Mouse (Mus musculus) spleen, adult 2 months (tissue): ENCODE measurements at regions not wholly inside any gene's neighbourhood (a gene's known extent, or its start where the extent isn't known, plus 50 kb on each side); places are given as distances from the start of the nearest gene placed in this dataset.
A peak's percentile ranks its signal among the peaks of the same experiment; 100 is the strongest.

Experiments
- DNase-seq, 2 experiments: peaks; one replicate each; pipeline versions ENCODE4 v3.0.0 to v3.0.0-alpha.2; 2012 to 2021; ENCODE audit warnings: low spot score in 2 of 2, low read depth in 1 of 2
- H3K27ac ChIP-seq: fragments of 200-500 bp; 2 replicates; pipeline ENCODE4 v1.5.1; 2012; ENCODE audit warnings: low read length, inconsistent platforms; ENCODE audit not compliant: insufficient read depth
- H3K27me3 ChIP-seq: fragments of 200-500 bp; 2 replicates; pipeline ENCODE4 v1.6.1; 2012; ENCODE audit warnings: mild to moderate bottlenecking, moderate library complexity, low read length, inconsistent platforms; ENCODE audit not compliant: control insufficient read depth, insufficient read depth
- H3K36me3 ChIP-seq: fragments of 200-500 bp; 2 replicates; pipeline ENCODE4 v1.6.1; 2012; ENCODE audit warnings: mild to moderate bottlenecking, low read length, inconsistent platforms; ENCODE audit not compliant: control insufficient read depth, insufficient read depth
- H3K4me1 ChIP-seq: fragments of 200-500 bp; 2 replicates; pipeline ENCODE4 v1.6.1; 2011; ENCODE audit warnings: inconsistent platforms; ENCODE audit not compliant: control insufficient read depth, insufficient read depth, insufficient read length
- H3K4me3 ChIP-seq: fragments of 200-500 bp; 2 replicates; pipeline ENCODE4 v1.5.1; 2011; ENCODE audit warnings: mild to moderate bottlenecking, inconsistent platforms; ENCODE audit not compliant: insufficient read depth, insufficient read length; ENCODE audit errors: extremely low read depth
- CTCF ChIP-seq: fragments of 200-500 bp; IDR thresholded peaks from 2 replicates; pipeline ENCODE4 v1.5.1; 2011; ENCODE audit warnings: mild to moderate bottlenecking, inconsistent platforms; ENCODE audit not compliant: insufficient read depth, insufficient read length, insufficient replicate concordance; ENCODE audit errors: extremely low read depth
- POLR2A ChIP-seq: fragments of 200-500 bp; IDR thresholded peaks from 2 replicates; pipeline ENCODE4 v1.6.1; 2011; ENCODE audit warnings: low read depth, low read length, inconsistent platforms
- WGBS: fragments of 180-500 bp; shearing (Covaris S2); methylation state at CpG from one replicate; pipeline ENCODE4 v1.1.7; 2018; 5-methylcytosine and 5-hydroxymethylcytosine counted together

- Histone ChIP-seq H3K4me3 (no peak overlapping the region), H3K36me3 (no peaks in the 10 kb centered on the region), H3K27ac (no peak overlapping the region), H3K4me1 (no peaks in the 10 kb centered on the region), H3K27me3 (no peaks in the 10 kb centered on the region)
- TF ChIP-seq CTCF (peak; percentile 16; the same call in 1 of the 2 replicates), POLR2A (no peak)
- peak in 1 of 2 experiments; percentile 11 for DNase-seq
- 15% methylated on average over 6 of the region's 6 CpGs for WGBS
Observed at GRCm38 (mm10) chr9:94613891-94614671, 55.6 kb upstream of the Slc9a9 start.

- no peak overlapping the region for H3K4me3 ChIP-seq
- no peak for DNase-seq
- H3K4me1 ChIP-seq: no peaks in the 10 kb centered on the region
- no peaks in the 10 kb centered on the region for H3K36me3 ChIP-seq
- TF ChIP-seq CTCF (no peak), POLR2A (no peak)
- no peak overlapping the region for H3K27ac ChIP-seq
- H3K27me3 ChIP-seq: no peaks in the 10 kb centered on the region
- WGBS: 48% methylated on average over 11 of the region's 11 CpGs
Observed at GRCm38 (mm10) chr9:94615205-94615604, 54.5 kb upstream of the Slc9a9 start.

- TF ChIP-seq POLR2A: no peak
- TF ChIP-seq CTCF: no peak
- H3K27ac ChIP-seq: no peak overlapping the region
- DNase-seq: no peak
- no peak overlapping the region for H3K4me3 ChIP-seq
- H3K27me3 ChIP-seq: no peaks in the 10 kb centered on the region
- no peaks in the 10 kb centered on the region for H3K36me3 ChIP-seq
- 85% methylated on average over 6 of the region's 6 CpGs for WGBS
- no peaks in the 10 kb centered on the region for H3K4me1 ChIP-seq
Observed at GRCm38 (mm10) chr9:94618079-94618786, 51.5 kb upstream of the Slc9a9 start.
